Mouse (Mus musculus) cortical plate, adult 2 months (tissue): ENCODE results near the gene Gna14.

ENCODE experiments used
- CTCF ChIP-seq: fragments of 200-500 bp; IDR thresholded peaks from 2 replicates; pipeline ENCODE4 v1.5.1; 2011; ENCODE audit warnings: mild to moderate bottlenecking, control low read depth, low read length; ENCODE audit not compliant: insufficient read depth; ENCODE audit errors: extremely low read depth
- POLR2A ChIP-seq: fragments of 200-500 bp; IDR thresholded peaks from 2 replicates; pipeline ENCODE4 v1.6.1; 2011; ENCODE audit warnings: mild to moderate bottlenecking, low read length, control low read depth; ENCODE audit not compliant: insufficient read depth; ENCODE audit errors: extremely low read depth

- TF ChIP-seq CTCF (no peak), POLR2A (no peak)
Measured at GRCm38 (mm10) chr19:16492453-16492852, 56.9 kb downstream of the Gna14 start.
